Mouse (Mus musculus): ENCODE results near the gene Crybb1.

GRCm38 (mm10) chr5:112282780-112283482, 27.3 kb downstream of the Crybb1 start:
- TF ChIP-seq CTCF (conservative IDR thresholded peaks at IDR 0.05; ENCODE audit: low read length) (no peak), NANOG (IDR thresholded peaks at IDR 0.05; ENCODE audit: borderline replicate concordance, low read length) (no peak)
